Mouse (Mus musculus): ENCODE results near the gene Mad2l2. TPM values are rescaled to one million over a fixed set of nuclear protein-coding genes. Genes with fewer than 3 reads are reported as not detected.

The Mad2l2 gene
- total RNA-seq, 1 experiment, result 34.0 TPM

- DNase-seq (ENCODE audit: low read depth, low spot score), result no peak
- Histone ChIP-seq H3K4me3 (ENCODE audit: insufficient read depth in 1 of 2, low read depth in 1 of 2, low read length in 2 of 2, poor library complexity in 1 of 2, severe bottlenecking in 1 of 2) (peak overlapping the region; percentile 36 to 52), H3K36me3 (ENCODE audit: control insufficient read depth, insufficient read depth, low read length, poor library complexity, severe bottlenecking) (no peaks in the 10 kb centered on the region), H3K4me1 (ENCODE audit: control insufficient read depth in 2 of 2, insufficient read depth in 2 of 2, low read length in 2 of 2, poor library complexity in 1 of 2) (peaks cover 0 to 12% of the 10 kb centered on the region in 2 experiments; a peak in 2 of 4 replicates), H3K9me3 (ENCODE audit: control insufficient read depth, insufficient read depth, low read depth, low read length) (no peaks in the 10 kb centered on the region), H3K9ac (ENCODE audit: insufficient read depth, low read depth, low read length, poor library complexity, severe bottlenecking) (peak overlapping the region; percentile 50), H3K27ac (ENCODE audit: insufficient read depth, low read depth, low read length, poor library complexity, severe bottlenecking) (0 out of 2 replicates have a peak overlapping the region, but pooled peaks have one; percentile 29)
- in situ Hi-C loops (cut with MboI; ENCODE audit: low sequenced_read_pairs in 2 of 2, unreplicated experiment in 2 of 2), result loop anchor here in 1 of 2 experiments (5.0 kb wide), 1 partner anchor 57 kb away; no protein-coding TSS in a partner anchor
- TF ChIP-seq ZC3H11A (IDR thresholded peaks at IDR 0.05; ENCODE audit: borderline replicate concordance, low read depth, low read length) (no peak), CHD2 (IDR thresholded peaks at IDR 0.05; ENCODE audit: low read depth, low read length) (no peak), ZNF384 (IDR thresholded peaks at IDR 0.05; ENCODE audit: low read depth, low read length) (no peak), MAFK (IDR thresholded peaks at IDR 0.05; ENCODE audit: insufficient read depth, low read depth, low read length) (no peak), HCFC1 (IDR thresholded peaks at IDR 0.05; ENCODE audit: borderline replicate concordance, insufficient read depth, low read length) (no peak)
Observed at GRCm38 (mm10) chr4:148169586-148169985, 39.4 kb downstream of the Mad2l2 start.

DNA sequence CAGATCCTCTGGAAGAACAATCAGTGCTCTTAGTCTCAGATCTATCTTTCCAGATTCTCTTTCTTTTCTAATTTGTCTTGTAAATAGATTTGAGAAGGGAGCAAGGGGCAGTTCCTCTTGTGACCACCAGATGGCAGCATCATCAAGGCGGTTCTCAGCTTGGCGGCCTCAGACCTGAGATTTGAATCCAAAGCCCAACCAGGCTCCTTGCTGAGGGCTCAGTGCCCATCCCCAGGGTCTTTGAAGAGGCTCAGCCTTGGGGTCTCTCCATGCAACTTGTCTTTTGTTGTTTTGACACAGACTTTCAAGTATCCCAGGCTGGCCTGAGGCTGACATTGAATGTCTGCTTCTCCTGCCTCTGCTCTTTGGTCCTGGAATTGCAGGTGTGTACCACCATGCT lies 40.7 kb downstream of the Mad2l2 start:
- H3K36me3 ChIP-seq (ENCODE audit: control insufficient read depth, insufficient read depth, low read length, poor library complexity, severe bottlenecking), result no peaks in the 10 kb centered on the region
- no peak overlapping the region for H3K4me3 ChIP-seq (ENCODE audit: insufficient read depth in 1 of 2, low read depth in 1 of 2, low read length in 2 of 2, poor library complexity in 1 of 2, severe bottlenecking in 1 of 2)
- H3K27ac ChIP-seq (ENCODE audit: insufficient read depth, low read depth, low read length, poor library complexity, severe bottlenecking), result no peak overlapping the region
- H3K9me3 ChIP-seq (ENCODE audit: control insufficient read depth, insufficient read depth, low read depth, low read length), result no peaks in the 10 kb centered on the region
- no peak for DNase-seq (ENCODE audit: low read depth, low spot score)
- no peak overlapping the region; the same call in 1 of the 2 replicates for H3K9ac ChIP-seq (ENCODE audit: insufficient read depth, low read depth, low read length, poor library complexity, severe bottlenecking)
- TF ChIP-seq CHD2 (IDR thresholded peaks at IDR 0.05; ENCODE audit: low read depth, low read length), result no peak
- TF ChIP-seq ZC3H11A (IDR thresholded peaks at IDR 0.05; ENCODE audit: borderline replicate concordance, low read depth, low read length), result peak; percentile 83
- TF ChIP-seq ZNF384 (IDR thresholded peaks at IDR 0.05; ENCODE audit: low read depth, low read length), result no peak
- no peak for TF ChIP-seq MAFK (IDR thresholded peaks at IDR 0.05; ENCODE audit: insufficient read depth, low read depth, low read length)
- TF ChIP-seq HCFC1 (IDR thresholded peaks at IDR 0.05; ENCODE audit: borderline replicate concordance, insufficient read depth, low read length), result no peak
- peaks cover 0 to 6% of the 10 kb centered on the region in 2 experiments; a peak in 2 of 4 replicates for H3K4me1 ChIP-seq (ENCODE audit: control insufficient read depth in 2 of 2, insufficient read depth in 2 of 2, low read length in 2 of 2, poor library complexity in 1 of 2)
- in situ Hi-C loops (cut with MboI; ENCODE audit: low sequenced_read_pairs in 2 of 2, unreplicated experiment in 2 of 2), result loop anchor here in 1 of 2 experiments (10.0 kb wide), 2 partner anchors 214 to 434 kb away; partner anchors contain the start of gene Masp2

GRCm38 (mm10) chr4:148171261-148171660 lies 41.1 kb downstream of the Mad2l2 start:
- Histone ChIP-seq H3K9ac (ENCODE audit: insufficient read depth, low read depth, low read length, poor library complexity, severe bottlenecking) (no peak overlapping the region), H3K36me3 (ENCODE audit: control insufficient read depth, insufficient read depth, low read length, poor library complexity, severe bottlenecking) (no peaks in the 10 kb centered on the region), H3K9me3 (ENCODE audit: control insufficient read depth, insufficient read depth, low read depth, low read length) (no peaks in the 10 kb centered on the region), H3K4me1 (ENCODE audit: control insufficient read depth in 2 of 2, insufficient read depth in 2 of 2, low read length in 2 of 2, poor library complexity in 1 of 2) (peaks cover 0 to 5% of the 10 kb centered on the region in 2 experiments; a peak in 2 of 4 replicates), H3K27ac (ENCODE audit: insufficient read depth, low read depth, low read length, poor library complexity, severe bottlenecking) (no peak overlapping the region), H3K4me3 (ENCODE audit: insufficient read depth in 1 of 2, low read depth in 1 of 2, low read length in 2 of 2, poor library complexity in 1 of 2, severe bottlenecking in 1 of 2) (no peak overlapping the region)
- TF ChIP-seq ZC3H11A (IDR thresholded peaks at IDR 0.05; ENCODE audit: borderline replicate concordance, low read depth, low read length), result no peak
- TF ChIP-seq MAFK (IDR thresholded peaks at IDR 0.05; ENCODE audit: insufficient read depth, low read depth, low read length), result no peak
- no peak for TF ChIP-seq CHD2 (IDR thresholded peaks at IDR 0.05; ENCODE audit: low read depth, low read length)
- no peak for TF ChIP-seq HCFC1 (IDR thresholded peaks at IDR 0.05; ENCODE audit: borderline replicate concordance, insufficient read depth, low read length)
- no peak for TF ChIP-seq ZNF384 (IDR thresholded peaks at IDR 0.05; ENCODE audit: low read depth, low read length)
- in situ Hi-C loops (cut with MboI; ENCODE audit: low sequenced_read_pairs in 2 of 2, unreplicated experiment in 2 of 2), result loop anchor here in 1 of 2 experiments (10.0 kb wide), 2 partner anchors 214 to 434 kb away; partner anchors contain the start of gene Masp2
- DNase-seq (ENCODE audit: low read depth, low spot score), result no peak

- in situ Hi-C loops (cut with MboI; ENCODE audit: low sequenced_read_pairs in 2 of 2, unreplicated experiment in 2 of 2), result loop anchor here in 1 of 2 experiments (10.0 kb wide), 2 partner anchors 211 to 431 kb away; partner anchors contain the start of gene Masp2
- DNase-seq (ENCODE audit: low read depth, low spot score), result no peak
- Histone ChIP-seq H3K4me3 (ENCODE audit: insufficient read depth in 1 of 2, low read depth in 1 of 2, low read length in 2 of 2, poor library complexity in 1 of 2, severe bottlenecking in 1 of 2) (peak overlapping the region; percentile 25 to 39; a peak in 3 of 4 replicates), H3K27ac (ENCODE audit: insufficient read depth, low read depth, low read length, poor library complexity, severe bottlenecking) (no peak overlapping the region), H3K9ac (ENCODE audit: insufficient read depth, low read depth, low read length, poor library complexity, severe bottlenecking) (no peak overlapping the region), H3K9me3 (ENCODE audit: control insufficient read depth, insufficient read depth, low read depth, low read length) (no peaks in the 10 kb centered on the region), H3K36me3 (ENCODE audit: control insufficient read depth, insufficient read depth, low read length, poor library complexity, severe bottlenecking) (no peaks in the 10 kb centered on the region), H3K4me1 (ENCODE audit: control insufficient read depth in 2 of 2, insufficient read depth in 2 of 2, low read length in 2 of 2, poor library complexity in 1 of 2) (peaks cover 0 to 5% of the 10 kb centered on the region in 2 experiments; a peak in 2 of 4 replicates)
- no peak for TF ChIP-seq CHD2 (IDR thresholded peaks at IDR 0.05; ENCODE audit: low read depth, low read length)
- no peak for TF ChIP-seq HCFC1 (IDR thresholded peaks at IDR 0.05; ENCODE audit: borderline replicate concordance, insufficient read depth, low read length)
- no peak for TF ChIP-seq ZNF384 (IDR thresholded peaks at IDR 0.05; ENCODE audit: low read depth, low read length)
- no peak for TF ChIP-seq MAFK (IDR thresholded peaks at IDR 0.05; ENCODE audit: insufficient read depth, low read depth, low read length)
- TF ChIP-seq ZC3H11A (IDR thresholded peaks at IDR 0.05; ENCODE audit: borderline replicate concordance, low read depth, low read length), result no peak
Observed at GRCm38 (mm10) chr4:148173811-148174494, 43.8 kb downstream of the Mad2l2 start.
